Mouse (Mus musculus) gastrocnemius, postnatal 36 days (tissue): Measurements from ENCODE around the gene 2210011C24Rik. TPM values are rescaled to one million over a fixed set of nuclear protein-coding genes. Genes with fewer than 3 reads are reported as not detected.
A peak's percentile ranks its signal among the peaks of the same experiment; 100 is the strongest.

Source experiments
- DNase-seq, 2 experiments: peaks; one replicate each; pipeline ENCODE4 v3.0.0; 2022
- intact Hi-C: fragments of 180-260 bp; cut with DNase I; formaldehyde crosslinking; loops from one replicate; pipeline ENCODE4 v1.15.1; 2025
- long read RNA-seq, 2 experiments: library from polyadenylated mRNA; stranded (forward); transcript quantifications; one replicate each; pipeline ENCODE4 v2.0.0; 2021
- total RNA-seq, 2 experiments: library from RNA; stranded (reverse); gene quantifications; 2 replicates each; pipeline ENCODE4 v1.2.3; 2021

2210011C24Rik gene
- total RNA-seq = 1 to 10 TPM; 2.6 to 5.6 TPM
- long read RNA-seq, experiment 1, transcript 2210011C24Rik-204 (3 exons, 1,351 nt) = major isoform, 7 of 12 reads
- long read RNA-seq, experiment 1, partial matches to known transcripts = 0 of 12 reads
- long read RNA-seq, experiment 1, other reads (novel, unspliced or antisense) = 3 of 12 reads
- long read RNA-seq, experiment 2, partial matches to known transcripts = 0 of 4 reads
- long read RNA-seq, experiment 2, other reads (novel, unspliced or antisense) = 1 of 4 reads

DNA sequence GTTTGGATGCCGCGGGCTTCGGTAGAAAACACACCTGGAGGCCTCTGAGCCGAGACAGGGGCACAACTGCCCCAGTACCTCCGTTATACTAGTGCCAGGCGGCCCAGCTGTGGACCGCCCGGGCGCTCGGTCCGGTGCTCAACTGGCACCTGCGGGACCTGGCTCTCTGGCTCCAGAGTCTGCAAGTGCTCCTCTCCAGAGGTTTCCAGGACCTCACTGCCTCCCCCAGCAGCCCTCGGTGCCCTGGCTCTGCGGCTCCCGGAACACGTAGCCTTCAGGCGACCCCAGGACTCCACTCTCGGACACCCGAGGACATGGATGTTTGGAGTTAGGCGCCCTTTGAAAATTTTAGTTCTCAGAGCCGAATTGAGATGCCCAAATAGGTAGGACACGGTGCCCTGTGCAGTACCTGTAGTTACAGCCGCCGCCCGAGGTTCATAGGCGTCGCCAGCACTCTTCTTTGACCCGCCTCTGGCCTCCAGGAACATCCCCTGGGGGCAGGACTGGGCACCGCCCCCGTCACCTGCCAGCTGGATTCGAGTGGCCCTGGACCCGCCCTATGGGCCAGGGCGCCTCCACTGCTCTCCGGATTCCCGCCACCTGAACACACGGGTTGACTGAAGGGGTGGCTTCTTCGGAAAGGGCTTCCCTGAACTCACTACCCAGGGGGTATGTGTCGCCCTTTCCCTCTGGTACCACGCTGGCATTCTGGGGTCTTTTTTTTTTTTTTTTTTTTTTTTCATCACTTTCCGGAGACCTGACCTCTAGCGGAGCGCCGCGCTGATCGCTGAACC is at the start of gene 2210011C24Rik:
Gene 2210011C24Rik (minus strand): TSS at position 467 of the 794 bp plus-strand sequence.
- DNase-seq = no peak
- intact Hi-C loops = no loop called here

GRCm38 (mm10) chr8:84060245-84060644 is 48.3 kb upstream of the 2210011C24Rik start:
- intact Hi-C loops = no loop called here

GRCm38 (mm10) chr8:84059226-84059625 is 47.3 kb upstream of the 2210011C24Rik start:
- DNase-seq = no peak
- intact Hi-C loops = no loop called here

More at GRCm38 (mm10) chr8:84060245-84060644, 48.3 kb upstream of the 2210011C24Rik start:
- no peak for DNase-seq

GRCm38 (mm10) chr8:84057827-84058226 is 45.9 kb upstream of the 2210011C24Rik start:
- intact Hi-C loops = no loop called here
- no peak for DNase-seq

GRCm38 (mm10) chr8:84053229-84053628 is 41.3 kb upstream of the 2210011C24Rik start:
- intact Hi-C loops = no loop called here
- no peak for DNase-seq

- intact Hi-C loops = no loop called here
- DNase-seq = no peak
Measured at GRCm38 (mm10) chr8:84052746-84053145, 40.8 kb upstream of the 2210011C24Rik start.

DNA sequence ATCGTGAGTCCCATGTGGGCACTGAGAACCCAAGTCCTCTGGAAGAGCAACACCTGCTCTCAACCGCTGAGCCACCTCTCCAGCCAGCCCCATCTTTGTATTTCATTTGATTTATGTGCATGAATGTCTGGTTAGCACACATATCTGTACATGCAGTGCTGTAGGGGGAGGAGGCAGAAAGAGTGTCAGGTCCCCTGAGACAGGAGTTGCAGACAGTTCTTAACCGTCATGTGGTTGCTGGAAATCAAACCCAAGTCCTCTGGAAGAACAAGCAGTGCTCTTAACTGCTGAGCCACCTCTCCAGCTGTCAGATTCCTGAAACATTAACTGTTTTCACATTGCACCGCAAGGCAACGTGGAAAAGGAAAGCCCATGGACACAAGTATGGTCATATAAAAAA is 36.2 kb upstream of the 2210011C24Rik start:
- intact Hi-C loops = loop anchor here (10.0 kb wide), 1 partner anchor 537 kb away; no protein-coding TSS in a partner anchor
- DNase-seq = no peak

- intact Hi-C loops = loop anchor here (10.0 kb wide), 1 partner anchor 538 kb away; no protein-coding TSS in a partner anchor
- DNase-seq = no peak
Measured at GRCm38 (mm10) chr8:84046505-84046904, 34.5 kb upstream of the 2210011C24Rik start.

DNA sequence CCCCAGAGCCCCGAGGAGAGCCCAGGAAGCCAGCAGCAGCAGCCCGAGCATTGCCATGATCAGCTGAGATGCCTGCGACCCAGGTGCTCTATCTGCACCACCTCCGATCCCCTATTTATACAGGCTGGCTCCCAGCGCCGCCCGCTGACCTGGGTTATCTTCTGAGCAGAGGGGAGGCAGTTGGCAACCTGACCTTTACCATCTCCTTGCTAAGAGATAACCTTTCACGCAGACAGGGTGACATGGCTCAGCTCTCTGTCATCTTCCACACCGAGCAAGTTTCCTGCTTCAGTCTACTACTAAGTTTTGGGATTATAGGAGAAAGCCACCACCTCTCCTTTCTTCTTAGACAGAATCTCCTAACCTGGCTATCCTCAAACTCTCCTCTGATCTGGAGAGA is 32.9 kb upstream of the 2210011C24Rik start, which contains the start of gene Rln3:
Gene Rln3 (minus strand): TSS at position 101 of the 400 bp plus-strand sequence.
- intact Hi-C loops = loop anchor here (5.0 to 10.0 kb wide), 3 partner anchors 137 to 540 kb away; no protein-coding TSS in a partner anchor
- DNase-seq = no peak

DNA sequence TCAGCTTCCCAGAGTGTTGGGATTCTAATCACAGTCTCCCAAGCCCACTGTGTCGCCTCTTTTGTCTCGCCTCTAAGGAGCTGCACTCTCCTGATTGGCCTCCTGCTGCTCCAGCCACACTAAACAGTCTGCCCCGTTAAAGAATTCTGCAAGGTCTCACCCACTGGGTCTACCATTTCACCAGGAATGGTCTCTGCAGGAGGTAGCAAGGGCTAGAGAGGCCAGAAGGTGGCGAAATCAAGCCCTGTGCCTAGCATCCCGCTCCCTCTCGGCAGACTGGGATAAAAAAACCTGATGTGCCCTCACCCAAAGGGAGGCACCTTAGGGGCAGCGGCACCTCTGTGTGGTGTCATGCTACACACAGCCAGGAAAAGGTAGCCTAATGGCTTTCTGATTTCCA is 32.1 kb upstream of the 2210011C24Rik start:
- intact Hi-C loops = loop anchor here (5.0 to 10.0 kb wide), 3 partner anchors 138 to 541 kb away; no protein-coding TSS in a partner anchor
- DNase-seq = no peak

- intact Hi-C loops = loop anchor here (5.0 to 10.0 kb wide), 3 partner anchors 139 to 542 kb away; no protein-coding TSS in a partner anchor
- DNase-seq = no peak
Measured at GRCm38 (mm10) chr8:84042948-84043342, 31.0 kb upstream of the 2210011C24Rik start.

GRCm38 (mm10) chr8:84042066-84042947 is 30.3 kb upstream of the 2210011C24Rik start, which contains the start of gene Il27ra:
TSS of gene Il27ra (minus strand) at chr8:84042589.
- intact Hi-C loops = loop anchor here (5.0 to 10.0 kb wide), 3 partner anchors 140 to 542 kb away; no protein-coding TSS in a partner anchor
- peak; percentile 60 to 64 for DNase-seq

DNA sequence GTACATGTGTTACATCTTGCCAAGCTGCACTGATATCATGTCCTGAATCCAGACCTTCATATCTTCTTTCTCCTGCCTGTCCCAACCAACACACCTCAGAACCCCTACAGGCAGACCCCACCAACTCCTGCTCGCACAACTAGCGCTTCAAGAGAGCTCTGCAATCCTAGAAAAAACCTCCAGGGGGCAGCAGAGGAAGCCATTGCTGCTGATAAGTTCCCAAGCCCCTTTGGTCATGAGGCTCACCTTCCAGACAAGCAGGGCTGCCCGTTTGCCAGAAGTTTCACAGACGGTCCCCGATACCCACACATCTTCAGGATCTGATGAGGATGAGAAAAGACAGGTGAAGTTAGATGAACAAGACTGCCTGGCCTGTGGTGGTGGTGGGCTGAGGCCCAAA is 27.1 kb upstream of the 2210011C24Rik start:
- peak; percentile 39 to 51 for DNase-seq

DNA sequence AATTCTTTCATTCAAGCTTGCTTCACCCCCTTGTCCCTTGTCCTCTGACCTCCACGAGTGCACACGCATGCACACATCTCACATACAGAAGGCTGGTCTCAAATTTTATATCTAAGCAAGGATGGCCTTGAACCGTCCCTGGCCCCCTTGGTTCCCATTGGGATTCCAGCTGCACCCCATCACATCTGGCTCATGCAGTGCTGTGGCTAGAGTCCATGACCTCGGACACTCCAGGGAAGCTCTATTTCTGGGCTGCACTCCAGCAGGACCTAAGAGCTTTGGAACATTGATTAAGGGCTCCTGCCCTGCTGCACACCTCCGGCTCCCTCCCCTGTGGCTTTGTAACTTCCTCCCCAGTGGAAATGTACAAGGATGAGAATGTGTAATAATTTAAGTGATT is 26.0 kb upstream of the 2210011C24Rik start:
- intact Hi-C loops = loop anchor here (2.0 to 5.0 kb wide), 2 partner anchors 173 to 319 kb away; no protein-coding TSS in a partner anchor
- DNase-seq = no peak

More for the DNA sequence above, 27.1 kb upstream of the 2210011C24Rik start:
- intact Hi-C loops = loop anchor here (2.0 to 5.0 kb wide), 2 partner anchors 172 to 318 kb away; no protein-coding TSS in a partner anchor

- no peak for DNase-seq
- intact Hi-C loops = no loop called here
Measured at GRCm38 (mm10) chr8:84032777-84033176, 20.8 kb upstream of the 2210011C24Rik start.

GRCm38 (mm10) chr8:84029272-84029671 is 17.3 kb upstream of the 2210011C24Rik start:
- intact Hi-C loops = loop anchor here (2.0 kb wide), 1 partner anchor 22 kb away; no protein-coding TSS in a partner anchor
- DNase-seq = no peak

- DNase-seq = no peak
- intact Hi-C loops = no loop called here
Measured at GRCm38 (mm10) chr8:84027449-84027848, 15.5 kb upstream of the 2210011C24Rik start.

DNA sequence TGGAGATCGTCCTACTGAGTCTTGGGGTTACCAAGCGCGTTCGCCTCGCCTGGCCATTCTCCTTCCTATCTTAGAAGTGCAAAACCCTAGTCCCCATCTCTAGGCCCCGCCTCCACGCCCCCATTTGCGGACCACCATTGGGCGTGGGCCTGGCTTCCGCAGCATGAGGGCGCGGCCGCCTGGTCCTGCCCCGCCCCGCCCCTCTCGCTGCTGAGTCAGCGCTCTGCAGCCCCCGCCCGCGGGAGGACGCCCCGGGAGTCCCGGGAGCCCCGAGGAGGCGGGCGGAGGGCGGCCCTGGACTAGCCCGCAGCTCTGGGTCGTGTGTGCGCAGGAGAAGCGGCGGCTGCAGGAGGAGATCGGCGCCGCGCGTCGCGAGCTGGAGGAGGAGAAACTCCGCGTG is 13.9 kb upstream of the 2210011C24Rik start:
- intact Hi-C loops = no loop called here
- no peak for DNase-seq

DNA sequence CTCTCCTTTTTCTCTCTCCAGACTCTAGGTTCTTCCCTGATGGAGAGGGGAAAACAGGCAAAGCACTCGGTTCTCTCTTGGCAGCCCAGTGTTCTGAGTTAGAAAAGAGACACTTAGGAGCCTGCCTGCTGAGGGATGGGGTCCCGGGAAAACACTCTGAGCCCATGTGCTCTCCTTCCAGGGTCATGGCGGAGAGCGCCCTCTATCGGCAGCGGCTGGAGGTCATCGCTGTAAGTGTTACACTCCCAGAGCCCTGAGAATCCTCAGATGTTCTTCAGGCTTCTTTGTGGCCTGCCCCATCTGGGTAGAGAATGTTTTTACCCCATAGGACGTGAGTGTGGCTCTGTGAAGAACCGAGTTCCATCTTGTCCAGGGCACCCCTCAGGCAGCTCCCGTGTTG is 12.2 kb upstream of the 2210011C24Rik start:
- peak in 1 of 2 experiments; percentile 54 for DNase-seq
- intact Hi-C loops = no loop called here

GRCm38 (mm10) chr8:84023631-84024030 is 11.7 kb upstream of the 2210011C24Rik start:
- intact Hi-C loops = no loop called here
- no peak for DNase-seq
